Mouse (Mus musculus) MEL-GATA-1-ER (cell line): ENCODE data around the gene Nubp2.

Experiments used
- DNase-seq: peaks from one replicate; pipeline ENCODE4 v3.0.0-alpha.2; 2012; ENCODE audit warnings: low read depth; ENCODE audit errors: extremely low read depth

Gene Nubp2

GRCm38 (mm10) chr17:24894061-24894994 lies 8.2 kb upstream of the Nubp2 start:
- DNase-seq, result no peak

DNA sequence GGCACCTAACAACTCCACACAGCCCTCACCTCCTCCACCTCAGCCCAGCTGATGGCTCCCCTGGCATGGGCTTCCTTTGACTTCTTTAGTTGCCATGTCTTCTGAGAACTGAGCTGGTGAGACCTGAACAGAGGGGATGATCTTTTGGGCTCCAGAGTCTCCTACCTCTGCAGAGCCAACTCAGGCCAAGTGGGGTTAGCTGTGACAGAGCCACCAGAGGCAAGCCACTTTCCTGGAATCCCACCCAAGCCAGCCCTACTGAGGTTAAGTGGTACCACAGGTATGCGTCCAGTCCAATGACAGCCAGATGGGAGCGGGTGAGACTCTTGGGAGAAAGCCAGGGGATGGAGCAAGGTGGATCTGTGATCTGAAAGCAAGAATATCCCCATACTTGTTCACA lies 7.1 kb upstream of the Nubp2 start:
- no peak for DNase-seq

GRCm38 (mm10) chr17:24892785-24893184 lies 6.6 kb upstream of the Nubp2 start:
- no peak for DNase-seq

- no peak for DNase-seq
These were observed 5.2 kb upstream of the Nubp2 start for GRCm38 (mm10) chr17:24891321-24891720.

GRCm38 (mm10) chr17:24890151-24891092 lies 4.3 kb upstream of the Nubp2 start:
- no peak for DNase-seq

DNA sequence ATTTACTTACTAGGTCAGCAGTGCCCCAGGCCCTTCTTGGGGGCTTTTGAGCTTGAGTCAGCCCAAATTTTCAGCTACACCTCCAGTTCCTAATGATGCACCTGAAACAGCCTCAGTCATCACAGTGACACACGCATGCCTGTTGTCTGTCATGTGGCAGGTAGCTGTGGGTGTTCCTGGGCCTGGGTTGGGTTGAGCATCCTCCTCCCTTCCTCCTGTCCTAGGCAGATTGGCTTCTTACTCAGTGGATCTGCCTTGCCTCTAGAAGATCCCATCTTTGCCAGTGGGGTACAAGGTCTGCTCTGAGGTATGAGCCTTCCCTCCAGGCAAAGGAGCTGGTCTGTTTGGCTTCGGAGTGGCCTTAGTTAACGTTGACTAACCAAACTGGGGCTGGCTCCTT lies 2.7 kb upstream of the Nubp2 start:
- no peak for DNase-seq

- DNase-seq, result no peak
These were observed 1.3 kb upstream of the Nubp2 start for GRCm38 (mm10) chr17:24887291-24888080.

DNA sequence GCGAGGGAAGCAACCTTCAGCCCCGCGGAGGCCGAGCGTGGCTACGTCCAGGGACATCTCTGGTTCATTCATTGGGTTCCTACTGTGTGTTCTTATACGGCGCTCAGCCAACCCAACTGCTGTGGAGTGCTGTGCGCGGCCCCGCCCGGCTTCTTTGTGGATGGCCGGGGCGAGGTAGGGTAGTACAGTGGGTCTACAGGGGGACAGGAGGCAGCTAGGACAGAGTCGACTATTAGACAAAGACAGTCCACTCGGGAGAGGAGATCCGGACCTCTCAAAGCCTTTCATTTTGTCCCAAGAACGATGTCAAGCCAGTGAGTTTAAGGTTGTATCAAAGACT lies 753 bp upstream of the Nubp2 start:
- DNase-seq, result no peak

GRCm38 (mm10) chr17:24885356-24886133 lies 604 bp downstream of the Nubp2 start:
- no peak for DNase-seq

DNA sequence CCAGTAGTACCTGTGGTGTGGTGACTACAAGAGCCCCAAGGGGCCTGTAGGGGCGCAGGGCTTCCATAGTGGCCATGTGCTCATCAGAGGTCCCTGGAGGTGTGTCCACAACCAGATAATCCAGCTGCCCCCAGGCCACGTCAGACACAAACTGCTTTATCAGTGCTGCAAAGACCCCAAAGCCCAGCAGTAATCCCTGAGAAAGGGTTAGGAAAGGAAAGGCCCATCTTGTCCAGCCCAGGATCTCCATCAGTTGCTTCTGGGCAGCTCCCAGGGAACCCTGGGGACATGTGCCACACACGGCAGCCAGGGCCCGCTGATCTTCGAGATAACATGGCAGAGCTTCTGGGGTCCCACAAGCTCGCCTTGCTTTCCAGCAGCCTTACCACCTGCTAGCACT lies 1.8 kb downstream of the Nubp2 start:
- DNase-seq, result no peak

DNA sequence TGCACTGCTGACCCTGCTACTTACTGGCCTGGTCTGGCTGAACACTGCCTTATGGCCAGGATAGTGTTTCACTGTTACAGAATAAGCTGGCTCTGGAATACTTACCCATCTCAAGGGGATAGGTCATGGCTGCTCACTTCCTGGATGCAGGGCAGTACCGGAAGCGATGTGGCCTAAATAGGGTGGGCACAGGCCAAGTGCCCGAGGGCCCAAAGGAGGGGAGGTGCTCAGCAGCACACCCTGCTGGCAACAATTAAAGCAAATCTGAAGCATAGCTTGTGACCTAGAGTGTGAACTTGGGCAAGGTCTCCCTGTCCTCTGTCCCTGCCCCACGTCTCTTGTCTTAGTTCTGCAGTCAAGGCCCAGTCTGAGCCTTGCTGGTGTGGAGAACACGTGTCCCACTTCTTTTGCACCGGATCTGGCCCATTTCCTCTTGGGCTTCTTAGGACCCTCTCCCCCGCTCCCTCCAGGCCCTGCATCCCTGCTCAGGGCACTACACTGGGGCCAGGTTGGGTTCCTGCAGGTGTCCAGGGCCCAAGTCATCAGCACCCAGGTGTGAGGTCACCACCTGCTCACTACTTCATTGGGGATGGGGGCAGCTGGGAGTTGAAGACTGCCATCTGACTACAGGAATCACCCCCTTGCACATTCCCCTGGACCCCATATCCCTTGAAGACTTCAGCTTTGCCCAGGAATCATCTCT lies 4.3 kb downstream of the Nubp2 start:
- DNase-seq, result no peak

DNA sequence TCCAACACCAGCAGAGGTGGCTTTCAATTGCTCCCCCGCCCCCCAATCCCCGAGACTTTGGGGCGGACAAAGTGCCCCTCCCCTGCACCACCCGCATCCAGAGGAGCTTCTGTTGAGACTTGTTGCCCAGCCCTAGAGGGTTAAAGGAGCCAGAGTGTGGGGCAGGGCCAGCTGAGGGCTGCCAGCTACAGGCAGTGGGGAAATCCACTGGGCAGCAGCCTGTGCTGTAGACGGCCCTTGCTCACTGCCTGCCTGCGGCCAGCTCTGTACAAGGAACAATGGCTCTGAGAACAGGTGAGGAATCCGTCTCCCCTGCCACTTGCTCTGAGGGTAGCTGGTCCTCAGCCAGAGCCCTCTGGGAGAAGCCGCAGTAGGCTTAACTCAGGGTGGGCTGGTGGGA lies 7.6 kb downstream of the Nubp2 start:
- DNase-seq, result no peak

- DNase-seq, result no peak
These were observed 8.1 kb downstream of the Nubp2 start for GRCm38 (mm10) chr17:24878117-24878397.

GRCm38 (mm10) chr17:24877336-24878116 lies 8.6 kb downstream of the Nubp2 start:
- DNase-seq, result no peak

DNA sequence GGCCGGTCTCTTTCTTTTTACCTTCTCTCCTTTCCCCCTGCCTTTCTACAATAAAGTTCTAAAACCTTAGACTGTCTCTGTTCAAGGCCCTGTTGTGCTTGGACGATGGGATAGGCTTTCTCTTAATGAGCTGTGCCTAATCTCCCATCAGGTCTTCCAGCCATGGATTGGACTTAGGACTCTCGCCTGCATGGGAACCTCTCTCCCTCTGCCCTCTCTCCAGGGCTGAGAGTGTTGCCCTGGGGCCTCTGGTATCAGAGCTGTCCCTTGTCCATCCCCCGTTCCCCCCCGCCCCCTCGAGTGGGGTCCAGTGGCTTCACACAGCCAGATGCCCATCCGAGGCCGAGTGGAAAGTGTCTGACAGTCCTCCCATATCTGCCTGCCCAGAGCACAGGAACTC lies 11.2 kb downstream of the Nubp2 start:
- DNase-seq, result no peak

- DNase-seq, result no peak
These were observed 11.8 kb downstream of the Nubp2 start for GRCm38 (mm10) chr17:24874405-24874745.

GRCm38 (mm10) chr17:24873695-24874404 lies 12.3 kb downstream of the Nubp2 start:
- no peak for DNase-seq

- DNase-seq, result no peak
These were observed 18.2 kb downstream of the Nubp2 start for GRCm38 (mm10) chr17:24867914-24868313.

GRCm38 (mm10) chr17:24865776-24866175 lies 20.4 kb downstream of the Nubp2 start, which contains the start of gene Igfals:
Gene Igfals, plus strand, starts transcription at chr17:24865997.
- no peak for DNase-seq
